Mouse (Mus musculus): ENCODE results near the gene Gdpgp1. TPM values are rescaled to one million over a fixed set of nuclear protein-coding genes. Genes with fewer than 3 reads are reported as not detected.

Gene Gdpgp1
- under 1 TPM; 0.79 to 0.86 TPM for total RNA-seq (2021)
- long read RNA-seq, experiment 1, full-length matches to known transcripts = 3 of 3 reads
- long read RNA-seq, experiment 1, partial matches to known transcripts = 0 of 3 reads
- long read RNA-seq, experiment 1, other reads (novel, unspliced or antisense) = 0 of 3 reads
- long read RNA-seq, experiment 2 = 0 reads

- Histone ChIP-seq H3K27ac (peak within 1 kb of the TSS; percentile 89), H3K4me3 (peak within 1 kb of the TSS; percentile 92)
- intact Hi-C loops (cut with DNase I) = no loop called here
- TF ChIP-seq CTCF (IDR thresholded peaks at IDR 0.05) = no peak
- DNase-seq = peak; percentile 98
Measured at GRCm38 (mm10) chr7:80232489-80233029, at the start of gene Gdpgp1, which contains the start of gene Cib1. Gene Gdpgp1, plus strand, starts transcription at chr7:80232865. Gene Cib1, minus strand, starts transcription at chr7:80232813.

GRCm38 (mm10) chr7:80183466-80183865 is 49.2 kb upstream of the Gdpgp1 start:
- DNase-seq = no peak
- Histone ChIP-seq H3K27ac (no peak overlapping the region), H3K4me3 (no peak overlapping the region)
- intact Hi-C loops (cut with DNase I) = no loop called here
- no peak for TF ChIP-seq CTCF (IDR thresholded peaks at IDR 0.05)

DNA sequence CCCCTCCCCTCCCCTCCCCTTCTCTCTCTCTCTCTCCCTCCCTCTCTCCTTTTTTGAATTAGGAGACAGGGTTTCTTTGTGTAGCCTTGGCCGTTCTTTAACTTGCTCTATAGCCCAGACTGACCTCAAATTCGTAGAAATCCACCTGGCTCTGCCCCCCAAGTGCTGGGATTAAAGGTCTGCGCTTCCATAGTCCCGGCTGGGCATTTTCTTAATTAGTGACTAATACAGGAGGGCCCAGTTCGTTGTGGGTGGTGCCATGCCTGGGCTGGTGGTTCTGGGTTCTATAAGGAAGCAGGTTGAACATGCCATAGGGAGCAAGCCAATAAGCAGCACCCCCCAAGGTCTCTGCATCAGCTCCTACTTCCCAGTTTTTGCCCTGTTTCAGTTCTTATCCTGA is 48.7 kb upstream of the Gdpgp1 start:
- intact Hi-C loops (cut with DNase I) = no loop called here
- H3K27ac ChIP-seq = no peak overlapping the region
- no peak for DNase-seq
- TF ChIP-seq CTCF (IDR thresholded peaks at IDR 0.05) = no peak
- no peak overlapping the region for H3K4me3 ChIP-seq

DNA sequence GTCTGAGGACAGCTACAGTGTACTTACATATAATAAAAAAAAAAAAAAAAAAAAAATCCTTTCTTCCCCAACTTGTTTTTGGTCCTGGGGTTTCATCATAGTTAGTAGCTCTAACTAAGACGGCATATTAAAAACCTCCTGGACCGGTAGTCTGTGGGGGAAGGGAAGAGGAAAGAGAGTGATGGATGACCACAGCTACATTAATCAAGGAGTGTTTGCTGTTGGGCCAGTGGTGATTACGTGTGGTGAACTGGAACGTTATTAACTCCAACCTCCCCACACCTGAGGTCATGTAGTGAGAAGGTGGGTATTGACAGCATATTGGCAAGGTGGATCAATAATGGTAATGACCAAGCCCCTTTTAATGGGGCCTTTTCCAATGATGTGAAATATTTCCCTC is 48.1 kb upstream of the Gdpgp1 start:
- intact Hi-C loops (cut with DNase I) = no loop called here
- no peak for TF ChIP-seq CTCF (IDR thresholded peaks at IDR 0.05)
- no peak for DNase-seq

GRCm38 (mm10) chr7:80184968-80185367 is 47.7 kb upstream of the Gdpgp1 start:
- H3K4me3 ChIP-seq = no peak overlapping the region
- H3K27ac ChIP-seq = peak overlapping the region; percentile 87
- TF ChIP-seq CTCF (IDR thresholded peaks at IDR 0.05) = no peak
- intact Hi-C loops (cut with DNase I) = no loop called here
- DNase-seq = no peak

More for the DNA sequence above, 48.1 kb upstream of the Gdpgp1 start:
- Histone ChIP-seq H3K4me3 (no peak overlapping the region), H3K27ac (peak overlapping the region; percentile 87; the same call in 1 of the 2 replicates)

DNA sequence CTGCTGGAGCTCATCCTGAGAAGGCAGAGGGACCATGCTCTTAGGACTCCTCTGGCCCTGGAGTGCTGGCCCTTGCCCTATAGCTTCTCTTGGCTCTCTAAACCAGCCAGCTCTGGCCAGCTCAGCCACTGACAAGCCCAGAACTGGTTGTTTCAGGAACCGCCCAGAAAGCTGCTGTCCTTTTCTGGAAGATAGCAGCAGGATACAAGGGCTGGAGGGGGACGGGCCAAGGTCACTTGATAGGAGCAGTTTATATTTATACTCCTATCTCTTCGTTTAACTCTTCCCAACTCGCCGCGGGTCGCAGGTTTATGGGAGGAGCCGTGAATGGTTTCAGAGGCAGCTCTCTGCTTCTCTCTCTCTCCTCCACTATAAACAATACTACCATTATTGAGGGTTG is 46.6 kb upstream of the Gdpgp1 start:
- peak overlapping the region; percentile 87 for H3K27ac ChIP-seq
- TF ChIP-seq CTCF (IDR thresholded peaks at IDR 0.05) = no peak
- peak; percentile 65 for DNase-seq
- H3K4me3 ChIP-seq = peak overlapping the region; percentile 81
- intact Hi-C loops (cut with DNase I) = no loop called here

- Histone ChIP-seq H3K27ac (peak within 1 kb of the TSS; percentile 87), H3K4me3 (peak within 1 kb of the TSS; percentile 81)
- DNase-seq = peak; percentile 95
- TF ChIP-seq CTCF (IDR thresholded peaks at IDR 0.05) = peak; percentile 21; the same call in 1 of the 2 replicates
- intact Hi-C loops (cut with DNase I) = no loop called here
Measured at GRCm38 (mm10) chr7:80186531-80187296, 46.0 kb upstream of the Gdpgp1 start, which contains the start of gene Sema4b. Gene Sema4b, plus strand, starts transcription at chr7:80186841.

DNA sequence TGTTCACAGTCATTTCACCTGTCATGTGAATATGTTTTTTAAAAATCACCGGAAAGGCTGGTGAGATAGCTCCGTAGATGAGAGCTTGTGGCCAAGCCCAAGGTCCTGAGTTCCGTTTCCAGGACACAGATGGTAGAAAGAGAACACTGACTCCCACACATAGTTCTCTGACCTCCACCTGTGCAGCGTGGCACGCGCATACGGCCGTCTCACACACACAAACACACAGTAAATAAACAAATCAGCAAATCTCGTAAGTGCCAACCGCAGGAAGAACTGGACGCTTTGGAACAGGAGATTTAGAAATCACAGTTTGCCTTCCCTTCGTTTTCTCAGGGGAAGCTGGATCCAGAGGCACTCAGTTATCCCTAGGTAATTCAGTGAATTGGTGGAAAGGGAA is 45.2 kb upstream of the Gdpgp1 start:
- DNase-seq = no peak
- Histone ChIP-seq H3K4me3 (peak overlapping the region; percentile 81), H3K27ac (peak overlapping the region; percentile 87; the same call in 1 of the 2 replicates)
- intact Hi-C loops (cut with DNase I) = no loop called here
- no peak for TF ChIP-seq CTCF (IDR thresholded peaks at IDR 0.05)

DNA sequence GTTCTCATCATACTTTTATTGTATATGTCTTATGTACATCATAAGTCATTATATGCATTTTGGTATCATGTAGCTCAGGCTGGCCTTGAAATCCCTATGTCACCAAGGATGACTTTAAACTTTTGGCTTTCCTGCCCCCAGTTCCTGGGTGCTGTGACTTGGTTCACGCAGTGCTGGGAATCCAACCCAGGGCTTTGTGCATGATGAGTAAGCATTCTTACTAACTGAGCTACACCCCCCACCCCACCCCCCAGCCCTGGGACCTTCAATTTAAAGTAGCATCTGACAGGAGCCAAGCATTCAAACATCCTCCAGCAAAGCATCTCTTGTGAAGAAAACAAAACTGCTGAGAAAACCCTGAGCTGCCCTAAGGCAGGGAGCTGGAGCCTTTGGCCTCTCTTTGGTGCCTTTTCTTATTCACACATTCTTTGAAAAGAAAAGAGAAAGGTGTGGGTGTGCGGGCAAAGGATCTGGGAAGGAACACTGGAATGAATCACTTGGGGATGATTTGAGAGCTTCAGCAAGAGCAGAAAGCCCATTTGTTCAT is 44.0 kb upstream of the Gdpgp1 start:
- intact Hi-C loops (cut with DNase I) = no loop called here
- no peak overlapping the region for H3K27ac ChIP-seq

GRCm38 (mm10) chr7:80189147-80189933 is 43.3 kb upstream of the Gdpgp1 start:
- no peak for DNase-seq
- intact Hi-C loops (cut with DNase I) = no loop called here
- H3K4me3 ChIP-seq = no peak overlapping the region
- TF ChIP-seq CTCF (IDR thresholded peaks at IDR 0.05) = no peak
- no peak overlapping the region for H3K27ac ChIP-seq

More for the DNA sequence above, 44.0 kb upstream of the Gdpgp1 start:
- TF ChIP-seq CTCF (IDR thresholded peaks at IDR 0.05) = no peak
- no peak overlapping the region for H3K4me3 ChIP-seq
- DNase-seq = no peak

GRCm38 (mm10) chr7:80191455-80191854 is 41.2 kb upstream of the Gdpgp1 start:
- DNase-seq = peak; percentile 49
- intact Hi-C loops (cut with DNase I) = no loop called here
- Histone ChIP-seq H3K27ac (peak overlapping the region; percentile 79), H3K4me3 (no peak overlapping the region)
- no peak for TF ChIP-seq CTCF (IDR thresholded peaks at IDR 0.05)
